Mouse (Mus musculus) adrenal gland, postnatal 25 days (tissue): ENCODE results near the gene Macf1. TPM values are rescaled to one million over a fixed set of nuclear protein-coding genes. Genes with fewer than 3 reads are reported as not detected.

ENCODE experiments used
- DNase-seq: peaks from one replicate; pipeline ENCODE4 v3.0.0; 2021; ENCODE audit warnings: mixed read lengths
- total RNA-seq: library from RNA; stranded (reverse); gene quantifications from 2 replicates; pipeline ENCODE4 v1.2.3, GENCODE M21; 2021

The Macf1 gene
- total RNA-seq, 1 experiment from 2014 or later, result 187 TPM

DNA sequence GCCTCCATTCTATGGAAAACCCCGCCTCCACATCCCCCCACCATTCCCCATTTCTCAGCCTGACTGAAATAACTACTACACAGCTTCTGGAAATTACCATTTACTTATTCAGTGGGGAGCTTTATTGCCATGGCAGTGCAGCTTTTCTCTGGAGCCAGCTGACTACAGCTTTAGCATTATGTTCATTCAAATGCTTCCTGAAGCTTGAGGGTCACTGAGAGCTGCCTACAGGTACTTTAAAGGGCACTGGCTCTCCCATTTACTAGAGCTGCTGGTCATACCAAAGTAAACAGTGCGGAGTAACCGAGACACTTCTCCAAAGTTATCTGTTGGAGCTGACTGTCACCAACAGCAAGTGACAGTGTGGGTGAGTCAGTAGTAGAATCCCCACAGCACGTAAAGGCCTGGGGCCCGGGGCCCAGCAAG lies 89.8 kb downstream of the Macf1 start:
- DNase-seq, result peak; percentile 12

DNA sequence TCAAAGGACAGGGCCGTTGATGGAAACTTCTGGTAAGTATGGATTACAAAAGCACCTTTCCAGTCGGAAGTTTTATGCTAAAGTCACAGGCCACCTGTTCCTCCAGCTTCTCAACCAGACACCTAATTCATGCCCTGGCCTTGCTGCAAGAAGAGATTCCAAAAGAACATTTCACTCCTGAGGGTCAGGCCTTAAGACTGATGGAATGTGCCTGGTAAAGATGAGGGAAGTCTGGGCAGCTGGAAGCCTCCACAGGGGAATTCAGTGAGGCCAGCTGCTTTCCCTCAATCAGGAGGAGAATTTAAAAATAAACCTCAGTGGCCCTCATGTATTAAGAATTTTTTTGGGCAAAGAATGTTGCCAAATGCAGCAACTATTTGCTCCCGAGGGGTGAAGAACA lies 90.5 kb downstream of the Macf1 start:
- DNase-seq, result no peak

DNA sequence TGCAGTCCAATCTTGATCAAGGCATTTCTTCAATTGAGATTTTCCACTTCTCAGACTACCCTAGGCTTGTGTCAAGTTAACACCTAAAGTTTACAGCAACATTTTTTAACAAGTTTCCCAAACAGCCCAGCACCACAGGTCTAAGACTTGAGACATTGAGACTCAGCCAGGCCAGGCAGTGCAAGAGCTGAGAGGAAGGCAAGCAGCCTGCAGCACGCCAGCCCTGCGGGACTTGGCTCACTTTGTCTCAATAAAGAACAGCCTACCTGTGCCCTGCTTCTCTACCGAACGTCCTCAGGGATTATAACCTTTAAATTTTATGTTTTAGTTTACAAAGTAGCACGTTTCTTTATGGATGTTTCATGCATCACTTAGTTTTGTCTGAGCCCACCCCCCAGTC lies 92.1 kb downstream of the Macf1 start:
- DNase-seq, result no peak

DNA sequence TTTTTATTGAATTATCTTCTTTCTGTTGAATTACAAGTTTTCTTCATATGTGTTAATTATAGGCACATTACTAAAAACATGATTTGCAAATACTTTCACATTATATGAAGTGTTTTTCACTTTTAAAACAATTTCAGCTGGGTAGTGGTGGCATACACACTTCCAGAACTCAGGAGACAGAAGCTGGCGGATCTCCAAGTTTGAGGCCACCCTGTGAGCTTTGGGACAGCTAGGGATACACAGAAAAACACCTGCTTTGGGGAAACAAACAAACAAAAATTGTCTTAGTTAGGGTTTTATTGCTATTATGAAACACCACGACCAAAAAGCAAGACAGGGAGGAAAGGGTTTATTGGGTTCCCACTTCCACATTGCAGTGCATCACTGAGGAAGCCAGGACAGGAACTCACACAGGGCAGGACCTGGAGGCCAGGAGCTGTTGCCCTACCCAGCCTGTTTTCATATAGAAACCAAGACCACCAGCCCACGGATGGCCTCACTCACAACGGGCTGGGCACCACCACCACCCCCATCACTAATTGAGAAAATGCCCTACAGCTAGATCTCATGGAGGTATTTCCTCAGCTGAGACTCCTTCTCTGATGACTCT lies 93.0 kb downstream of the Macf1 start:
- no peak for DNase-seq

DNA sequence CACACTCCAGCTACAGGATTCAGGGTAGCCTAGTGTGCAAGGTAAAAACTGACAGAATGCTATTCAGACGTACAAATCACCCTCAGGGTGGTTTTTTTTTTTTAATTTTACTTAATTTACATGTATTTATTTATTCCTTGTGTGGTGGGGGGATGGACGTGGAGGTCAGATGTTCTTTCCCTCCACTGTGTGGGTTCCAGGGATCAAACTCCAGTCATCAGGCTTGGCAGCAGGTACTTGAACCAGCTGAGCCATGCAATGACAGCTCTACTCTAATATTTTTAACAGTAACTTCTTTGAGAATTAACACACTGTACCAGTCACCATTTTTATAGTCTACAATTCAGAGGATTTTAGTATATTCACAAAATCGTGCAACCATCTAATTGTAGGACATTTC lies 94.7 kb downstream of the Macf1 start:
- no peak for DNase-seq

DNA sequence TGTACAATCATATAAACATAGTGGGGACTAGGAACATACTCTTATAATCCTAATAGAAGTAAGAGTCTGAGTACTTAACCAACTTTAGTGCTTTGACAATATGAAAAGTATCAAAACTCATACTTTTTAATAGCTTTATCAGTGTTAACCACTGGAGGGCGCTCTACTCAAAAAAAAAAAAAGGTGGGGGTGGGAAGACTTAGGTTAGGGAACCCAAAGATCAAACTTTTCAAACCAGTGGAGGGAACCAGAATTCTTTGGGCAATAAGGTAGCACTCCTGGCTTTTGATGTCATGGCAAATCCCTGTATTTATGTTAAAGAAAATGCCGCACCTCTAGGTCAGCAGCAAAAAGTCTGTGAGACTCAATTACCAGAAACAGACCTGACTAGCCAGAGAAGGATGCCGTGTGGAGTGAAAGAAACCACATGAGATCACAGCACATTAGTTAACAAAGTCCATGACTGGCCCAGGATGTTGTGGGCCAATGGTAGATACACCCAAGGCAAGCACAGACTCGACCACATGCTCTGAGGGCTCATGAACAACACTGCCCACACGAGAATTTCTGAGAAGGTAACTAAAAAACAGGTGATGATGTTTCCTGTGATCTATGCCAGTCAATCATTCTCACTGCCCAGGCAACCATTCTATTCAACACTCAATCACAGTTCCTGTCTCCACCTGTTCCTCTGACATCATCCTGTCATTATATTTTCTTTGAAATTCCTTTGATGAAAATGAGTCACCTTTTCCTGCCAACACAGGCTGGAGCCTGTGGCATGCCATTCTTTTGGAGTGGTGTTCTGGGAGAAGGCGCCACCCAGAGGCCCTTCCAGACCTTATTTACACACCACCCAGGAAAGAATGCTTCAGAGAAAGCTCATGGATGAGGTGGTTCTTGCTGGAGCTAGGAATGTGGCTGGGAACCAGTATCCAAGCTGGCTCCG lies 95.5 kb downstream of the Macf1 start:
- DNase-seq, result peak; percentile 31

- no peak for DNase-seq
Observed at GRCm38 (mm10) chr4:123587616-123588015, 96.5 kb downstream of the Macf1 start.

- no peak for DNase-seq
Observed at GRCm38 (mm10) chr4:123584720-123585093, 99.5 kb downstream of the Macf1 start.

DNA sequence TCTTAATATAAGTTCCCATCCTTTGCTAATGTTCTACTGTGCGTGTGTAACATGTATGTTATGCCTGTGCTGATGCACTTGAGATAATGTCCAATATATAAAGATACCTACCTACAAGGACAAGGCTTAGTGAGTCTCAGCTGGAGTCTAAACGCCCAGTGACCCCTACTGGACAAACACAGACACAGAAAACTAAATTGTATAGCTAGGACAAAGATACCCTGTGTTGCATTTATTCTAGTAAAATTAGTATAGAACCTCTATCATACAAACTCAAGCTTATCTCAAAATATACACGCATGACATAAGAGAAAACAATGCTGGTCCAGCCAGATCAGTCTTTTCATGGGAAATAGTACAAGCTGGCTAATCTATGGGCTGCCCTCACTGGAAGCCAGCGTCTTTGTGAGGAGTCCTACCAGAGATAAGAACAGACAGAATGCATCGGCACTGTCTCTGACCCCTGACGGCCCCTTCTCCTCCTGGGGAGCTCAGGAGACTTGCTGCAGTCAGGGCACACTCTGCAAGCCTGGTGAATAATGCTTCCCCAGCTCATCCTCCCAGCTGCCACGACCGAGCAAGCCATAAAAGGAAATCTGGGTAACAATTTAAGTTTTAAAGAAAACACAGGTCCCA lies 100.0 kb downstream of the Macf1 start:
- no peak for DNase-seq

DNA sequence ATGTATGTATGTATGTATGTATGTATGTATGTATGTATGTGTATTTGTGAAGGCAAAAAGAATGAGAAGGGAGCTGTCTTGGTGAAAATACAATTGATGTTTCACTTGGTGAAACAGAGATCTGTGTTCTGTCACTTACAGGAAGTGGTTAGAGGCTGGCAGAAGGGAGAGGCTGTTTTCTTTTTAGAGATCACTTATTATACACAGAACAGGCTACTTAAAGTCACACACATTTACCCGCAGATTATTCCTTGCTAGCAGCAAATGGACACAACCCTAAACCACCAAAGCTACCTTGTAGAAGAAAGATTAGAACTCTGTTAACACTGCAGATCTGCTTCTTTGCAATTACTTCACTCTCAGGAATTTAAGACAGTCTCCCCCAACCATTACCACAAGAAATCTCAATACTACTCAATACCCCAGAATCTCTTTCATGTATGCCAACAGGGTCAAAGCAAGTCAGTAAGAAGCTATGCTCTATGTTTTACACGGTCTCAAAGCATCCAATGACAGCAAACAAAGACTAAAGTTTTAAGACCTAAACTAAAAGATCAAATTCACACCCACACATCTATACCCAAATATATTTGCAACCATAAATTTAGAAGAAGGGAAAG lies 106.6 kb downstream of the Macf1 start:
- DNase-seq, result no peak

GRCm38 (mm10) chr4:123572434-123573336 lies 111.5 kb downstream of the Macf1 start:
- no peak for DNase-seq

DNA sequence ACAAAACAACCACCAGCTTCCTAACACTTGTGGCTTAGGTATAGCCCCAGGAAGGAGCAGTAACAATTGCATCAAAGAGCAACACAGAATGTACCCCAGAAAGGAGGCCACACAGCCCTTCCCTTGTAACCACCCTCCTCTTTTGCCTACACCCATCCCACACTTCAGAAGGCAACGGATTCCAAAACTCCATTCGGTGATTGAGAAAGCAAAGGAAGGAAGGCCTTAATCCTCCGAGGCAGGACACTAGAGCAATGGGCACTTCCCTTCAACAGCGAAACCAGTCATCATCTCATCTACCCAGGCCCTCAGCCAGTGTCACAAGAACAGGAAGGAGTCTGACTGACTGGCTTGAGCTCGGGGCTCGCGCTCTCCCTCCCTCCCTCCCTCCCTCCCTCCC lies 112.3 kb downstream of the Macf1 start:
- no peak for DNase-seq

- no peak for DNase-seq
Observed at GRCm38 (mm10) chr4:123565291-123565861, 118.8 kb downstream of the Macf1 start.

- no peak for DNase-seq
Observed at GRCm38 (mm10) chr4:123564051-123564791, 119.9 kb downstream of the Macf1 start.

GRCm38 (mm10) chr4:123562177-123562815 lies 121.9 kb downstream of the Macf1 start:
- DNase-seq, result no peak

- DNase-seq, result no peak
Observed at GRCm38 (mm10) chr4:123560896-123561295, 123.3 kb downstream of the Macf1 start.

- DNase-seq, result no peak
Observed at GRCm38 (mm10) chr4:123558496-123558895, 125.7 kb downstream of the Macf1 start.

DNA sequence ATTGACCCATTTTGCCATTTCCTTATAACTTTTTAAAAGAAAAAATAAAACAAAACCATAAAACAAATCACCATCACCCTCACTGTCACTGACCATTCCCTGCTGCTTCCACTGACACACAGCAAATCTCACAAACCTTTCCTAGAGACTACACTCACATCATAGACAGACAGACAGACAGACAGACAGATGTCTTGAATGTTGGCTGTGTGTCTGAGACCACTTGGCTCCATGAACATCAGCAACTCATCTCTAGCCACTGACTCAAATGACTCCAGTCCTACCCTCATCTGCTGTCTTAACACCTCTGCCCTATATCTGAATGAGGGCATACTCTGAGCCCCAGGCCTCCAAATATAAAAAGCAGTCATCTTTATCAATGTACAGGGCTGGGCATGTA lies 128.9 kb downstream of the Macf1 start:
- no peak for DNase-seq

- DNase-seq, result no peak
Observed at GRCm38 (mm10) chr4:123552689-123553088, 131.5 kb downstream of the Macf1 start.

- no peak for DNase-seq
Observed at GRCm38 (mm10) chr4:123548317-123548716, 135.8 kb downstream of the Macf1 start.
